Mouse (Mus musculus): ENCODE results near the gene Srebf1.
A peak's percentile ranks its signal among the peaks of the same experiment; 100 is the strongest.

Srebf1 gene

DNA sequence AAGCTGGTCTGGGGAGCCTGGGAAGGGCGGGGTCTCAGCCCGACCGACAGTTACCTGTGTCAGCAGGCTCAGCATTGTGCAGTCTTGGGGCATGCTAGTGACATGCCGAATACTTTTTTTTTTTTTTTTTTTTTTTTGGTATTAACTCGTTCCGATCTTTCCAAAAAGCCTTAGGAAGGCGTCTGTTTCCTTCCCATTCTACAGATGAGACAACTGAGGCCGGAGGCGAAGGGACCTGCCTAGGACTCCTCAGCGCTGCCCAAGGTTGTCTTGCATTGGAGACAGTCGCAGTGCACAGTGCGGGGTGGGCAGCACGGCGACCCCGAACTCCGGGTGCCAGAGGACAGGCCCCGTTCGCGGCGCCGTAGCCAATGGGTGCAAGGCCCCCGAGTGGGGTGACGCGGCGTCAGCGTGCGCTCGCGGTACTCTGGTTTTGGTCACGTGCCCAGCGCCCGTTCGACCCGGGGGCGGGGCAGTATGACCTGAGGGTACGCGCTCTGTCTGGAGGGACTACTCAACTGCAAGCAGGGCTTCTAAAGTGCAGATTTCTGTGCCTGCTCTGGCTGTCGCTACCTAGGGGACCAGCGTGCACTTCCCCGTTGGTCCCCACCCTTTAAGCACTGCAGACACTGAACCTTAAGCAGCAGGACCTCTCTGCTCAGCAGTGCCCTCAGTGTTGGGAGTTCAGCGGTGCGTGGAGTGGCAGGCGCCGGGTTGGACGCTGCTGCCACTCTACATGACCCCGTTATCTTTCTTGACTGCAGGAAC, at the start of gene Srebf1:
Gene Srebf1 (minus strand): TSS at position 113 of the 768 bp plus-strand sequence.
- peak; percentile 82 for DNase-seq (ENCODE audit: low spot score)

DNA sequence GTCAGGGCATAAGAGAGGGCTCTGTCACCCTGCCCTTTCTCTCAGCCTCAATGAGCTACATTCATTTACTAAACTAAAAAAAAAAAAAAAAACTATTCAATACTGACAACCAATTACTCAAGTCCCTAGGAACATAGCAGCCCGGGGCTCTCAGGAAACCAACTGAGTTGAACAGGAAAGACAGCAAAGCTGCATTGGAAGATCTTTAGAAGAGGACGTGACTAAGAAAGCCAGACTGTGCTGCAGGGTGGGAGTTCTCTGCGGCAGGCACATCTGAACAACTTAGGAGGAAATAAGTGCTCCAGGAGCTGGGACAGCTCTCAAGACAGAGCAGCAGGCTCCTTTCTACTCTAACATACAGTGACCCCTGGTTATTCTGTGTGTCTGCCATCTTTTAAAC, 46.2 kb upstream of the Srebf1 start:
- no peak for DNase-seq (ENCODE audit: low spot score)

DNA sequence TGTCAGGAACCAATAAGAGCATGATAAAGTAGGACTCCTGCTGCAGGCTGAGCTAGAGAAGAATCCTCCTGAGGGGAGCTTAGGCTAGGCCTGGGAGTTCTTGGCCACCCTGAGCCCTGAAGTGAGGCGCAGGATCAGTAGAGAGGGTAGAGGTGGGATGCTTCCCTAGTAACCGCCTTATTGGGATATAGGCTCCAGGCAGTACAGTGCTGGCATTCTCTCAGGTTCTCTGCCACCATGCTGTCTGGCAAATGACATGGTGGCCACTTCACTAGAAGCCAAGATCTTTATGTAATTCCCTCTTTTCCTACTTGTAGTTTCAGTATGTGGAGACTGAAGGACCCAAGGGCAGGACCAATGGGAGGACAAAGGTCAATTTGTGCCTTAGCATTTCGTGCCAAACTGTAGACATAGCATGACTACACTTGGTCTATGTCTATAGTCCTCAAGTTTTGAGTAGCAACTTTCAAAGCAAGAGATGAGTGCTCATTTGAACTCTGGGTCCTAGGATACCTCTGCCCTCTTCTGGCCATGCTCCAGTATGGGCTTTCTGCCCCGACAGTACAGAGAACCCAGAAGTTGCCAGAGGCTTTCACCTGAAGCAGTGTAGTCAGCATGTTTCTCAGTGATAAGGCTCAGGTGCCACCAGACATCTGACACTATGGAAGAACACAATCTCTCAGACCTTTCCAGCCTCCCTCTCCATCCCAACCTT, 43.0 kb upstream of the Srebf1 start:
- no peak for DNase-seq (ENCODE audit: low spot score)

DNA sequence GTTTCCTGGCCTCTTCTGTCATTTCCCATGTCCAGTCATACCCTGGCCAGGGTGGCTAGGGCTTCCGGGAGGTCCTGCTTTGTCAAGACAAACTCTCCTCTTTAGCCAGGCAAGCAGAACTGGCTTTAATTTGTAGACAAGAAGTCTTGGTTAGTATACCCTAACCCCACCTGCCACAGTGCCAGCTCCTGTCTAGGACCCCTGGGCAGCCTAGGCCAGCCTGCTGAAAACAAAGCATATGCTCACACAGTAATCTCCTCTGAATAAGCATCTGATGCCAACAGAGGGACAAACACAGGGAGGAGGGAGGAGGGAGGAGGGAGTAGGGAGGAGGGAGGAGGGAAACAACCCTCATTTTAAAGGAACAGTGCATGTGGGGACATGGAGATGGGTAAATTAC, 42.3 kb upstream of the Srebf1 start:
- DNase-seq (ENCODE audit: low spot score), result no peak

DNA sequence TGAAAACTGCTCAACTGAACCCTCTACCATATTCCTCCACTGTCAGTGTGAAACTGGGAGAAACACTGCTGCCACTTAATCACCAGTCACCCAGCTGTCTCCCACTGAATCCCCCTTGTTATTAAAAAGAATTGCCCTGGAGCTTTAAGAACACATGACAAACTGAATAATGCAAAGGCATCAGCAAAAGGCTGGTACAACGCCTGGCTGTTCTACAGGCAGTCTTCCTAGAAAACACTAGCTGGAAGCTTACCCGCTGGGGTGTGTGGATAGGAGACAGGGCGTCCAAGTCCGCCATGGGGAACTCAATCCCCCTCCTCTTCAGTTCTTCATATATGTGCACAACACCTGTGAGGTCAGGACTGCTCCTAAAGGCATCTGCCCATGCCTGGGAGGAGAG, 40.0 kb upstream of the Srebf1 start:
- no peak for DNase-seq (ENCODE audit: low spot score)

DNA sequence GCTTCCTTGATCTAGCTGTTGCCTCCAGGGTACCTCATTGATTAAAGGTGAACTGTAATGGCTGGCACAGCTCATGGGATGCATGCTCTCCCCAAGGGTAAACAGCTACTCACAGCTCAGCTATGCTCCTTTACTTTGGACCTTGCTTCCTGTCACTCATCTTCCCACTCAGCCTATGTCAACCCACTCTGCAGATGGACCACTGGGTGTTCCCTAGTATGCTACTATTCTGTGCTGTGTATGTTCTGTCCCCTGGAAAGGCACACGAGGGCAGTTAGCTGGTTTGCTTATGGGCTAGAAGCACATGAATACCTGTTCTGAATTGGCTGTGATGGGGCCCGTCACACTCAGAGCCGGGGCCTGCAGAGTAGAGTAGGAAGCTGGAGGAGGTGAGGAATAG, 38.4 kb upstream of the Srebf1 start:
- DNase-seq (ENCODE audit: low spot score), result no peak

DNA sequence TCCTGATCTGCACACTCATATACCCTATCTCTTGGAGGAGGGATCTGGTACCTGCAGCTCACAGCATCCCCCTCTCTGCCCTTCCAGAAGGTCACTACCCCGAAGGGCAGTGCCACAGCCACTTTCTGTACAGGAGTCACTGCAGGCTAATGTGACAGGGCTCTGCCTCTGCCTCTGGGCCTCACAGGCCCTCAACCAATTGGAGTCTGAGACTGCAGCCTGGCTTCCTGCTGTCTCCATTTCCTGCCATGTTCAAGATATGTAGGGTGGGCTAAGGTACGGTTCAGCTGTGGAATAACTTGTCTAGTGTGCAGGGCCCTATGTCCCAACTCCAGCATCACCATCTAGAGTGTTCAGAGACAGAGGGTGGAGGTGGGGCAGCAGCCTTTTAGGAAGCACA, 35.3 kb upstream of the Srebf1 start:
- no peak for DNase-seq (ENCODE audit: low spot score)

DNA sequence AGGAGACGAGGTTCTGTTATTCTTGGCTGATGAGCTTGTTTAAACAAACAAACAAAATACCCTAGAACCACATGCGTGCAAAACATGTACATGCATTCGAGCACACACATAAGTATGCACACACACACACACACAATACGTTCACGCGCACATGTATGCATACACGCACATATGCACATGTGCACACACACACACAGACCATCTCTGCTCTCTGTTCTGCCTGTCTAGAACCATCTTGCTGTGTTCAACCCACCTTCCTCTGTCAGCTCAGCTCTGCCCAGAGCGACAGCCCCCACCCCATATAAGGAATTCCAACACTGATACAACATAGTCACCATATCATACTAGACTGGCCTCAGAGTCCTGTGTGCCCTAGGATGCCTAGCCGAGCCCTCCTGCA, 34.3 kb upstream of the Srebf1 start:
- no peak for DNase-seq (ENCODE audit: low spot score)

DNA sequence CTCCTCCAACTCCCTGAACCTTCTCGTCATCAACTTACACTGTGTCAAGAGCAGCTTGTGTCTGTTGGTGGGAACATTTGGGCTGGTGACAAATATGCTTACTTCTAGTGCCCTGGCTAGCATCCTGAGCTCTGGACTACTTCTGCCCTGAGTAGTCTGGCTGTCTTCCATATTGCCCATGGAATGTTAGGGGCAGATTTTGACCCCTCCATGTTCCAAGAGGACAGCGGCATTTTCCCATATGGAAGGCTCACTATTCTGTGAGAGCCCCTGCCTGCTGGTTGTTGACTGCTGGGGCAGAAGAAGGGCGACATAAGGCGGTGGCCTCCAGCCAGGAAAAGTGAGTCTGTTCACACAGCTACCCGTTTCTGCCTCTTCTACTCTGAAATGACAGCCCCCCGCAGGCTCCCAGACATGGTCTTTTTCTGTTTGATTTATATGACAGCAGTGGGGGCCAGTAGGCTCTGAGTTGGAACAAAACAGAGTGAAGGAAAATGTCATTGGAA, 33.8 kb upstream of the Srebf1 start:
- DNase-seq (ENCODE audit: low spot score), result no peak

DNA sequence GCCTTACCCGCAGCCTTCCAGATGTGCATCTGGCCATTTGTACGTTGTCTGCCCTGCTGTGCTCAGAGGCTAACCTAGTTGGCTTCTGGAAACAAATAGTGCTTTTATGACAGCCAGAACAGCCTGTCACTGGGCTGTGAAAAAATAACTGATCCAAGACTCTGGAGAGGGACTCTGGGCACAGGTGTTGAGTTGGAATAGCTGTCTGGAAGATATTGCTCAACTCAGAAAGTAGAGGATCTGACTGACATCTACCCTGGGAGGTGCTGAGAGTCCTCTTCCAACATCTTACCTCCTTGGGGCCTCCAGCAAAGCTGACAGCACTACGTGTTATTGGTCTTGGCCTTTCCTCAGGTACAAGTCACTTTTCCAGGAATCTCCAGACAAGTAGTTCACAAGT, 33.3 kb upstream of the Srebf1 start:
- DNase-seq (ENCODE audit: low spot score), result no peak

DNA sequence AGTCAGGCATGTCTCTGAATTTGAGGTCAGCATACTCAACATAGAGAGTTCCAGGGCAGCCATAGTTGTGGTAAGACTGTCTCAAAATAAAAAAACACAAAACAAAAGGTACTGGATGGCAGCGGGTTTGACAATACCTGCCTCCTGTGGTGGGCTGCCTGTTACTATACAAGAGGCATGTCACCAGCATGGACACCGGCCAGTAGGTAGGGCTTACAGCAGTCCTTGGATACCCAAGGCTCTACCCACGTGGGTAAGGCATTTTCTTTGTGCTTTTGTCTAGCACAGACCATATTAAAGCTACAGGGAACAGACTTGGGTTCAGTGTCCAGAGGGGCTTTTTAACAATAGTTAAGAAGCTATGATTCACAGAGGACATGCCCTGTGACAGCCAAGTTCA, 32.8 kb upstream of the Srebf1 start:
- DNase-seq (ENCODE audit: low spot score), result no peak

DNA sequence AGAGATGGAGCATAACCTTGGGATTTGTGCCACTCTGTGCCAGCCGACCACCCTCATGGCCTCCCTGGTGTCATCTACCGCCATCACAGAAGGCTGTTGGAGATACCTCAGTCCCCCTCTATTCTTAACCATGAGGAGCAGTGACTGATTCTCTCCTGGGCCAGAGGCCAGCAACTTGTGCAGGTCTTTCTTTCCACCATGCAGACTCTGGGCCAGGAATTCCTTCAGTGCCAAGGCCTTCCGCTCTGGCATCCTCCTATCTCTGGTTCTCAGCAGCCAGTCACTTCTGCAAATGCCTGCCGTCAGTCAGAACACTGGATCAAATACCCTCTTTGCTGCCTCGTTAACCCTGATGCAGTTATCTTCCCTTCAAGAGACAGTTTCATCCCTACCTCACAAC, 31.9 kb upstream of the Srebf1 start:
- no peak for DNase-seq (ENCODE audit: low spot score)

DNA sequence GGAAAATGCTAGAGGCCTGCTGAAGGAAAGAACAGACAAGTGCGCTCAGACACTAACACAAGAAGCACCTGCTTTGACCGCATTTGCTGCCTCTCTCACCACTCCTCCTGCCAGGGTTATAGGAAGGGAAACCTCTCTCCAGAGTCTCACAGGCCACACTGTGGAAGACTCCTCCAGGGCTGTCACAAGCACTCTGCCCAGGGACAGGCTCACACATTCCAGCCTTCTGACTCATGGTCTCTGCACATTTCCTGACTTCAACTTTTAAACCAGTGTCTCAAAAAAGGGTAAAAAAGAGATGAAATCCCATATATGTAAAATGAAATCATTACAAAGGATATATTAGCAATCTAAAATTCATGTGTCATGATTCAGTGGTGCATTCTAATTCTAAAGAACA, 31.2 kb upstream of the Srebf1 start:
- no peak for DNase-seq (ENCODE audit: low spot score)

DNA sequence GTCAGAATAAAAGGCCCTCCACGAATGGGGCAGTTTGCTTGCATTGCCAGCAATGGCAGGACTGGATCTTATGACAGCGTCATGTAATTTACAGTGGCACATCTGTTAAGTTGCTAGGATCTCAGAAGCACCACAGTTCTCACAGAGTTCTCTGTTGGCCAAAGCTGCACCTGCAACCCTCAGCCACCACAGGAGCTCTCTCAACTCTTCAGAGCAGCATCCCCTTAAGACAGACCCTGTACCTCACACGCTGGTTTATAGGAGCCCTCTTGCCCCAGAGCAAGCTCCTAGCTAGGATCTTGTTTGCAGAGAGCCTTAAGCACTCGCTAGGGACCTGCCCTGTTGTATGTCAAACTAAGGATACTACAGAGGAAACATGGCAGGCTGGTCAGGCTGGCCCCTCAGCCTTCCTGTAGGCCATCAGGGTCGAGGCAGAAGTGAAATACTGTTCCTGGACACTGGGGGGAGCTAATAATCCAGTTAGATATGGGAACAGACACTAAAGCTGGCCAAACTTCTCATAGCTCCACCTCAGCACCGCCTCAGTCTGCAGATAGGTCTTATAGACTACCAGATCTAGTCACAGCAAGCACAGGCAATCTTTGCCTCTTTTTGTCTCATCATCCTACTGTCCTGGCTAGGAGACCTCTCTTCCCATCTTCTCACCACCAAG, 28.7 kb upstream of the Srebf1 start:
- peak; percentile 58 for DNase-seq (ENCODE audit: low spot score)

DNA sequence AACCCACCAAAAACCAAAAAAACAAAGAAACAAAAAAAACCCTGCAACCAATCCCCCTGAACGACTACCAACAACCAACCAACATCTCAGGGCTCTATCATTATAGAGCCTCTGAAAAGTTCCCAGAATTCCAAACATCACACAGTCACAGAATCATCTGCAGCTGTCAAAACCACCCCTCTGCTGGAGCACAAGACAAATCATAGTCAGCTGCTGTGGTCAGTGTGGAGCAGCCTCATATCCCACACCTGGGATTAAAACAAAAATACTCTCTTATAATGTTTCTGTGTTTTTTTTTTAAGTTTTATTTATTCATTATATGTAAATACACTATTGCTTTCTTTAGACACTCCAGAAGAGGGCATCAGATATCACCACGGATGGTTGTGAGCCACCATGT, 27.5 kb upstream of the Srebf1 start:
- no peak for DNase-seq (ENCODE audit: low spot score)

DNA sequence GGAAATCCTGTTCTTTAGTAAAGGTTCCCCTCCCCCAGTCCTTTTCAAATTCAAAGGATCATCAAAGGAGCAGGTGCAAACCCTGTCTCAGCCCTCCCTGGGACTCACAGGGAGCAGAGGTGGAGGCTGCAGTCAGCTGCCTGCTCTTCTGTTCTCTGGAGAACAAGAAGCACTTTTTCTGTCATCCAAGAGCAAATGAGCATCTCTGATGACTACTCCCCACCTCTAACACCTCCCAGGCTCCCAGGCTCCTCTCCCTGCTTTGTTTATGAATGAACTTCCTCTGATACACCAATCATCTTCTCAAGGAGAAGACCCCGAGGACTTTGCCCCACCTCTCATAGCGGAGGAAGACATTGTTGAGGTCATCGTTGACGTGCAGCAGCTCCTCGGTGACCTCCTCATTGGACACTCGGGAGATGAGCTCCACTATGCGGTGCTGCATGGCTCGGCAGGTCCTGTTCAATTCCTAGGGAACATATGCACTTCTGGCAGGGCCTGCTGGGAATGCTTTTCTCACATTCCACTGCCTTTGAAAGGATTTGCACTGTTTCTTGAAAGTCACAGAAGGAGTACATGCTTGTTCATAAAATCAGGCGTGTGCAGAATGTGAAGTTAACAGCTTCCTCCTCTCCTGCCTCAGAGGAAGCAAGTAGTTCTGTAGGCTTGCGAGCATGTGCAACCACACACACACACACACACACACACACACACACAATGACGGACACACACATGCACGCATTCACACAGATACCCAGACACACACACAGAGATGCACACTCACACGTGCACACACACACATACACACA, 26.4 kb upstream of the Srebf1 start:
- no peak for DNase-seq (ENCODE audit: low spot score)

DNA sequence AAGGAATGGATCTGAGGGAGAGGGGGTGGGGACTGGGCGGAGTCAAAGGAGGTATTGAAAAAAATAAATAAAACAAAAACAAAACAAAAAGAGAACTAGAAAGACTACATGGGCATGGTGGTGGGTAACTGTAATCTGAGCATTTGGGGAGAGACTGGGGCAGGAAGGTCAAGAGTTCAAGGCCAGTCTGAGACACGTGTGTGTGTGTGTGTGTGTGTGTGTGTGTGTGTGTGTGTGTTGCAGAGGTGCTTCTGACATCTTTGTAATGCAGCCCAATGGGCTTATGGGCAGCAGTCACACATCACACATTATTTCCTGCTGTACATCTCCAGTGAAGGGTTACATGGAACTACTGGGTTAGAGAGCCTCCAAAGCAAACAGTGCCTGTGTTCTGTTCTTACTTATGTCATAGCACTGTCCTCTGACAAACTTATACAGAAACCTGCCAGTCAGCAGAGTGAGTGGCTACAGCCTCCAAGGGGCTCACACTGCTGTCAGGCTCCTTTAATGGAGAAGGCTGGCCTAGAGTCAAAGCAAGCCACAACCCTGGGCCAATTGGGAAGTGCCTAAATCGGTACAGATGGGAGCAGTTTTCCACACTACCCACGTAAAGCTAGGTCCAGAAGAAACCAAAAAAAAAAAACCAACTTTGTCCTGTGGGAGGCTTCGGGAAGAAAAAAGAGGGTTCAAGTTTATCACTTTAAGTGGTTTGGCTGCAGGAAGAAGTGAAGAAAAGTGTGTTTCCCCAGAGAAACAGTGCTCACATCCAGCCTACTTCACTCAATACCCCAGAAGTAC, 25.6 kb upstream of the Srebf1 start:
- DNase-seq (ENCODE audit: low spot score), result no peak

DNA sequence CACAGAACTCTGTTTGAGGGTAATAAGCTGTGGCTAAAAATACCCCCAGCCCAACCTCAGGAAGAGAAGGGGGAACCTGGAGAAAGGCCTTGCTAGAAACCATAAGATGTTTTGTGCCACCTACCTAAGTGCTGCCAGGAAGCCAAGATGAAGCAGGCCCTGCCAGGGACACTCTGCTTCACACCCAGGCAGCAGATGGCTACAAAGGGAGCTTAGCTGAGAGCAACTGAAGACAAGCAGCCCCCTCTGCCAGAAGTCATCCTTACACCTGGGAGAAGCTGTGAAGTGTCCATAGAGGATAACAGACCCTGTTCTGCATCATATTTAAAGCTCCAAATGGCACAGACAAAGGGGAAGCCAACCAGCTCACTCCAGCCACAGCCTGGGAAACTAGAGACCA, 23.7 kb upstream of the Srebf1 start:
- DNase-seq (ENCODE audit: low spot score), result no peak

DNA sequence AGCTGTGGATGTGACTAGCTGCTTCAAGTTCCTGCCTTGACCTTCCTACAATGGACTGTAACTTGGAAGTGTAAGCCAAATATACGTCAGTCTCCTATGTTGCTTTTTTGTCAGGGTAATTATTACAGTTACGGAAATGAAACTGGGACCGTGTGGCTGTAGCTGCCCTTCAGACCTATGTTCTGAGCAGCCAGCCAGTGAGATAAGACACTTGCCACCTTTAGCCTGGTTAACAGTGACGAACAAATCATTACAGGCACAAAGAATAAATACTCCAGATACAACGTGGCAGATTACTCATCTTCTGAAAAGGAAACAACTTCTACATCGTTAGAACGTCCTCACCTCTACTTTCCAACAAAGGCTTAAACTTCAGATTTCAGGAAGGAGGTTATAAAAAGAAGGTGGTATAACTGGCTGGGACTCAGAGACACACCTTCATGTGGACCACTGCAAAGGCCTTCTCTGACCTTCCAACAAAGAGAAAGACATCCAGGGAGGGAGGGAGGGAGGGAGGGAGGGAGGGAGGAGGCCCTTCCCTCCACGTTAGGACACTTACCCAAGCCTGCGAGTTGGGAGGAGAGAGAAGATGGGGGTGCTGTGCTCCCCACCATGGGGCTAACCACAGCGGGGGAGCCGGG, 22.2 kb upstream of the Srebf1 start:
- DNase-seq (ENCODE audit: low spot score), result no peak

DNA sequence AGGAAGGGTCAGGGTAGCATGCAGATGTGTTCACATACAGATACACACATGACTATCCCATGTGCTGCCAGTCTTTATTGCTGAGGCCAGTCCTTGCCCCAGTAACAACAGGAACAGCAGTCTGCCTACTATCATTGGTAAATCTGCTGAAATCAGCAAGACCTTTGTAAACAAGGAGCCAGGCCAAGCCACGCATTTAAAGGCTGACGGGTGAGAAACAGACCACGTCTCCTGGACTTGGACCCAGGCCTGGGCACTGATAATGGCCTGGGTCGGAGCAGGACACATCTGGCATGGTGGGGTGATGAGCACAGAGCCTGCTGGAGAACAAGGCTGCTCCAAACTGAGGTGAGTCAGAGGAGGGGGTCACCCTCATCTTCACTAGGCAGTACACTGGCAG, 18.1 kb upstream of the Srebf1 start:
- DNase-seq (ENCODE audit: low spot score), result no peak

DNA sequence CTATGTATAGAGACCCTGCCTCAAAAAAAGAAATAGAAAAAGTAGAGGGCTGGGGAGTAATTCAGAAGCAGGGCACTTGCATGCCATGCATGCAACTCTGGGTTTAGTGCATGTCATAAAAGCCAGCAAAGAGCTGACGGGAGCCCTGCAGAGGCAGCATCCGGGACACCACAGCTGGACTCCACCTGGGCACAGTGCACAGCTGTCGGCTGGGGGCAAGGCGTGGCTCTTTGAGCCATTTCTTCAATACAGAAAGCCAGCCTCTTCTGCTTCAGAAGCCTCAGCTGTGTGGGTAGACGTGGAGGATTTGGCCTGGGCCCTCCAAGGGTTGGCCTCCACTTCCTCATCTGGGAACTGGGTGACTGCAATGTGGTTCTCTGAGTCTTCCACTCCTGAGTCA, 13.0 kb upstream of the Srebf1 start:
- DNase-seq (ENCODE audit: low spot score), result no peak
